Mouse (Mus musculus) kidney, postnatal 0 days (tissue): ENCODE data around the gene Pilra. TPM values are rescaled to one million over a fixed set of nuclear protein-coding genes. Genes with fewer than 3 reads are reported as not detected.
A peak's percentile ranks its signal among the peaks of the same experiment; 100 is the strongest.

Experiments
- ATAC-seq: fragments of 200-750 bp; cut with Nextera tagmentation; replicated peaks from 2 replicates; pipeline ENCODE4 v1.8.0; 2017; ENCODE audit warnings: low read depth, moderate number of reproducible peaks, moderate TSS enrichment, moderate library complexity; ENCODE audit not compliant: low FRiP score
- DNase-seq: peaks from one replicate; pipeline ENCODE4 v3.0.0-alpha.2; 2016; ENCODE audit warnings: low spot score
- H3K27ac ChIP-seq: fragments of 300-500 bp; sonication (generic); 2 replicates; pipeline ENCODE4 v1.5.1; 2014; ENCODE audit warnings: mild to moderate bottlenecking
- H3K27me3 ChIP-seq: fragments of 300-500 bp; sonication (generic); 2 replicates; pipeline ENCODE4 v1.6.1; 2014; ENCODE audit warnings: low read length, mixed read lengths; ENCODE audit not compliant: insufficient read depth
- H3K36me3 ChIP-seq: fragments of 300-500 bp; sonication (generic); 2 replicates; pipeline ENCODE4 v1.6.1; 2014; ENCODE audit warnings: low read length, mixed read lengths; ENCODE audit not compliant: insufficient read depth
- H3K4me1 ChIP-seq: fragments of 300-500 bp; sonication (generic); replicated peaks from 2 replicates; pipeline ENCODE4 v1.6.1; 2014; ENCODE audit warnings: antibody characterized with exemption, low read length, mixed read lengths; ENCODE audit not compliant: insufficient read depth
- H3K4me2 ChIP-seq: fragments of 300-500 bp; sonication (generic); 2 replicates; pipeline ENCODE4 v1.6.1; 2014; ENCODE audit warnings: mild to moderate bottlenecking, low read length, moderate library complexity, mixed read lengths
- H3K4me3 ChIP-seq: fragments of 300-500 bp; sonication (generic); replicated peaks from 2 replicates; pipeline ENCODE4 v1.5.1; 2014; ENCODE audit warnings: low read depth, low read length
- H3K9ac ChIP-seq: fragments of 300-500 bp; sonication (generic); 2 replicates; pipeline ENCODE4 v1.6.1; 2014; ENCODE audit warnings: low read depth, low read length
- H3K9me3 ChIP-seq: fragments of 300-500 bp; sonication (generic); replicated peaks from 2 replicates; pipeline ENCODE4 v1.6.1; 2016; ENCODE audit warnings: low read length, inconsistent platforms, mixed read lengths
- CTCF ChIP-seq: IDR thresholded peaks from 2 replicates; pipeline ENCODE4 v1.5.1; 2016; ENCODE audit warnings: antibody characterized with exemption, low read depth, mild to moderate bottlenecking, moderate library complexity
- WGBS: fragments of 180-500 bp; shearing (Covaris S2); extraction: QIAGEN DNeasy Blood & Tissue Kit; methylation state at CpG from one replicate; pipeline ENCODE4 v1.1.7; 2014; 5-methylcytosine and 5-hydroxymethylcytosine counted together
- polyA plus RNA-seq: library from polyadenylated mRNA; unstranded; fragments of >200 nt; fragmentation: Nextera tagmentation; extraction: Ambion mirVana; gene quantifications from 2 replicates; pipeline ENCODE4 v1.2.1, GENCODE M21; 2015

Gene Pilra
- polyA plus RNA-seq, 1 experiment from 2014 or later = 0.70 TPM

GRCm38 (mm10) chr5:137831506-137831905 is 4.6 kb downstream of the Pilra start:
- DNase-seq = no peak
- Histone ChIP-seq H3K9ac (no peak overlapping the region), H3K9me3 (no peaks in the 10 kb centered on the region), H3K4me2 (no peak overlapping the region), H3K4me1 (no peaks in the 10 kb centered on the region), H3K27me3 (no peaks in the 10 kb centered on the region), H3K27ac (no peak overlapping the region), H3K4me3 (no peak overlapping the region), H3K36me3 (no peaks in the 10 kb centered on the region)
- 74% methylated on average over 6 of the region's 6 CpGs for WGBS
- no peak for ATAC-seq
- no peak for TF ChIP-seq CTCF

DNA sequence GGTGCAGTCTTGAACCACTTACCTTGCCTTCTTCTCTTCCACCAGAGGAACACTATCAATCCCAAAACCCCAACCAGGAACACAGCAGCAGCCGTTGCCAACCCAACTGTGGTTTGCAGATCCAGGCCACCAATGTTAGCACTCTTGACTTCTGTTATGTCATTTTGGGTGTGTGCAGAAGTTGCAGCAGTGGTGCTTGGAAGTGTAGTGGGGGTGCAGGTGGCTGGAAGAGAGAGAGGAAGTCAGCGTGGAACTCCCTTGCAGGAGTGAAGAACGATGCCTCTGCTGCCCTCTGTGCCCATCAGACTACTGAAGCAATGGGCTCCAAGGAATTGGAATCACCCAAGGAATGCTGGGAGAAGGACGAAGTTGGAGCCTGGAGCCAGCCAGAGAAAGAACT is 5.0 kb downstream of the Pilra start:
- Histone ChIP-seq H3K36me3 (no peaks in the 10 kb centered on the region), H3K9ac (no peak overlapping the region), H3K4me2 (no peak overlapping the region), H3K27ac (no peak overlapping the region), H3K9me3 (no peaks in the 10 kb centered on the region), H3K4me1 (no peaks in the 10 kb centered on the region), H3K27me3 (no peaks in the 10 kb centered on the region), H3K4me3 (no peak overlapping the region)
- 80% methylated on average over 4 of the region's 4 CpGs for WGBS
- TF ChIP-seq CTCF = no peak
- no peak for DNase-seq
- ATAC-seq = no peak

DNA sequence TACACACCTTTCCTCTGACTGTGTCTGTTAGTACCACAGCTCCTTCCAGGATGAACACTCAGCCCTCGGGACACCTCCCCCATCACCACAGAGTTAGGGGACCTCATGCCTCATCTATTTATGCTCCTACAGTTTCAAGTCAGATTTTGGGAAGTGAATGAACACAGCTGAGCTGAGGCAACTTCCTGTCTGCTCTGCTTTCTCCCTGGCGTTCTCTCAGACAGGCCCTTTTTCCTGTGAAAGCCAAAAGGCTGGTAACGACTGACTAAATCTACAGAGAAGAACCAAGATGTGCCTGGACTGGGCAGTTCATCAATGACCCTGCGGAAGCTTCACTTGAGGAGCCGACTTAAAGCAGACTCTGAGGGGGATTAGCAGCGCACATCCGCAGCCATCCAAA is 5.8 kb downstream of the Pilra start:
- no peak overlapping the region for H3K9ac ChIP-seq
- DNase-seq (peak; percentile 1), ATAC-seq (no peak)
- H3K36me3 ChIP-seq = no peaks in the 10 kb centered on the region
- TF ChIP-seq CTCF = no peak
- 69% methylated on average over 7 of the region's 7 CpGs for WGBS
- no peak overlapping the region for H3K4me3 ChIP-seq
- no peak overlapping the region for H3K4me2 ChIP-seq
- H3K4me1 ChIP-seq = no peaks in the 10 kb centered on the region
- no peak overlapping the region for H3K27ac ChIP-seq
- no peaks in the 10 kb centered on the region for H3K9me3 ChIP-seq
- no peaks in the 10 kb centered on the region for H3K27me3 ChIP-seq

DNA sequence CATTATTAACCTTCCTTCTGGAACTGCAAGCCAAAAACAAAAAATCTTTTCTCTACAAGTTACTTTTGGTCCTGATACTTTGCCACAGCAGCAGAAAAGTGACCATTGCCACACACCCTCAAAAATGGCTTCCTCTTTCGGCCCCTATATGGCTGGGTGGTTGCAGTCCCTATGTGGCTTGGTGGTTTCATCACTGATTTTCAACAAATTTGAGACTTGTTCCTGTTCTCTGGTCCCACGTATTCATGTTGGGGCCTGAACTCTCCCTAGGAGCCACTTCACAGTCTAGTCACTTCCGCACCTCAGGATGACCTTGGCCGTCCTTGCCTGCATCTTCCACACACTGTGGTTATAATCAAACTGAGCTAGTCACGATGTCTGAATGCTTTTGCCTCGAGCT is 7.4 kb downstream of the Pilra start:
- TF ChIP-seq CTCF = no peak
- DNase-seq (no peak), ATAC-seq (no peak)
- no peaks in the 10 kb centered on the region for H3K9me3 ChIP-seq
- 87% methylated on average over 6 of the region's 6 CpGs for WGBS
- no peaks in the 10 kb centered on the region for H3K27me3 ChIP-seq
- no peak overlapping the region for H3K4me3 ChIP-seq
- H3K27ac ChIP-seq = no peak overlapping the region
- no peak overlapping the region for H3K9ac ChIP-seq
- no peak overlapping the region for H3K4me2 ChIP-seq
- no peaks in the 10 kb centered on the region for H3K36me3 ChIP-seq
- no peaks in the 10 kb centered on the region for H3K4me1 ChIP-seq

GRCm38 (mm10) chr5:137826421-137826820 is 9.7 kb downstream of the Pilra start:
- Histone ChIP-seq H3K4me1 (no peaks in the 10 kb centered on the region), H3K4me3 (no peak overlapping the region), H3K9ac (no peak overlapping the region), H3K4me2 (no peak overlapping the region), H3K36me3 (no peaks in the 10 kb centered on the region), H3K9me3 (no peaks in the 10 kb centered on the region), H3K27me3 (no peaks in the 10 kb centered on the region), H3K27ac (no peak overlapping the region)
- ATAC-seq = no peak
- WGBS = 63% methylated on average over 7 of the region's 7 CpGs
- no peak for TF ChIP-seq CTCF
- DNase-seq = no peak

- no peaks in the 10 kb centered on the region for H3K4me1 ChIP-seq
- 85% methylated on average over 2 of the region's 2 CpGs for WGBS
- TF ChIP-seq CTCF = no peak
Measured at GRCm38 (mm10) chr5:137825971-137826370, 10.1 kb downstream of the Pilra start.

GRCm38 (mm10) chr5:137825030-137825429 is 11.1 kb downstream of the Pilra start:
- Histone ChIP-seq H3K4me1 (no peaks in the 10 kb centered on the region), H3K4me2 (no peak overlapping the region), H3K36me3 (no peaks in the 10 kb centered on the region), H3K27me3 (no peaks in the 10 kb centered on the region), H3K9ac (no peak overlapping the region), H3K27ac (no peak overlapping the region), H3K4me3 (no peak overlapping the region), H3K9me3 (no peaks in the 10 kb centered on the region)
- DNase-seq = no peak
- TF ChIP-seq CTCF = no peak
- ATAC-seq = no peak
- 94% methylated on average over 3 of the region's 3 CpGs for WGBS

More at GRCm38 (mm10) chr5:137825971-137826370, 10.1 kb downstream of the Pilra start:
- H3K27me3 ChIP-seq = no peaks in the 10 kb centered on the region
- H3K27ac ChIP-seq = no peak overlapping the region
- no peaks in the 10 kb centered on the region for H3K36me3 ChIP-seq
- no peaks in the 10 kb centered on the region for H3K9me3 ChIP-seq
- no peak overlapping the region for H3K4me2 ChIP-seq
- H3K4me3 ChIP-seq = no peak overlapping the region
- ATAC-seq = no peak
- no peak overlapping the region for H3K9ac ChIP-seq
- DNase-seq = no peak
